Mouse (Mus musculus) adrenal gland, postnatal 25 days (tissue): ENCODE data around the gene Crip2. TPM values are rescaled to one million over a fixed set of nuclear protein-coding genes. Genes with fewer than 3 reads are reported as not detected.
A peak's percentile ranks its signal among the peaks of the same experiment; 100 is the strongest.

ENCODE experiments used
- DNase-seq: peaks from one replicate; pipeline ENCODE4 v3.0.0; 2021; ENCODE audit warnings: mixed read lengths
- total RNA-seq: library from RNA; stranded (reverse); gene quantifications from 2 replicates; pipeline ENCODE4 v1.2.3, GENCODE M21; 2021

Crip2 gene
- total RNA-seq, 1 experiment from 2014 or later: 65.9 TPM

- peak; percentile 55 for DNase-seq
Measured at GRCm38 (mm10) chr12:113185442-113186291, 45.6 kb downstream of the Crip2 start, which contains the start of gene Tmem121. Tmem121 (plus strand) TSS chr12:113185930.

- DNase-seq: no peak
Measured at GRCm38 (mm10) chr12:113186326-113187010, 46.4 kb downstream of the Crip2 start.

GRCm38 (mm10) chr12:113187011-113187375 is 47.0 kb downstream of the Crip2 start:
- no peak for DNase-seq

- peak; percentile 86 for DNase-seq
Measured at GRCm38 (mm10) chr12:113187584-113188295, 47.7 kb downstream of the Crip2 start.

- no peak for DNase-seq
Measured at GRCm38 (mm10) chr12:113188349-113189055, 48.5 kb downstream of the Crip2 start.

GRCm38 (mm10) chr12:113193423-113193822 is 53.4 kb downstream of the Crip2 start:
- DNase-seq: no peak

Other genes starting within 250 kb of the Crip2 start
- 7.6 and 8.4 TPM in 2 replicates for gene Jag2, start 210.5 kb upstream of the Crip2 start, total RNA-seq
- gene Nudt14, start 198.1 kb upstream of the Crip2 start, total RNA-seq: 26.6 and 40.7 TPM in 2 replicates
- gene Btbd6, start 163.8 kb upstream of the Crip2 start, total RNA-seq: 21.7 and 26.8 TPM in 2 replicates
- gene Brf1, start 139.5 kb upstream of the Crip2 start, total RNA-seq: 65.9 and 68.8 TPM in 2 replicates
- 45.6 and 55.5 TPM in 2 replicates for gene Pacs2, start 125.7 kb upstream of the Crip2 start, total RNA-seq
- gene Tex22, start 65.7 kb upstream of the Crip2 start, total RNA-seq: 0.67 TPM in 1 of 2 replicates, not detected in the other
- 104 and 109 TPM in 2 replicates for gene Mta1, start 42.0 kb upstream of the Crip2 start, total RNA-seq
- gene Crip1, start 6.1 kb downstream of the Crip2 start, total RNA-seq: 28.9 and 30.2 TPM in 2 replicates
- gene Tedc1, start 16.2 kb downstream of the Crip2 start, total RNA-seq: 1.4 and 2.5 TPM in 2 replicates
- 4.1 and 4.3 TPM in 2 replicates for gene Tmem121, start 45.7 kb downstream of the Crip2 start, total RNA-seq